Mouse (Mus musculus) hindbrain, embryonic 16.5 days (tissue): ENCODE data around the gene Slc10a4. TPM values are rescaled to one million over a fixed set of nuclear protein-coding genes. Genes with fewer than 3 reads are reported as not detected.

Experiments used
- ATAC-seq: fragments of 200-750 bp; cut with Nextera tagmentation; 2 replicates; pipeline ENCODE4 v1.8.0; 2017; ENCODE audit warnings: moderate TSS enrichment, moderate library complexity
- H3K27ac ChIP-seq: fragments of 300-500 bp; sonication (generic); 2 replicates; pipeline ENCODE4 v1.5.1; 2014; ENCODE audit warnings: low read depth, mild to moderate bottlenecking, control low read depth, low read length, moderate library complexity
- H3K27me3 ChIP-seq: fragments of 300-500 bp; sonication (generic); replicated peaks from 2 replicates; pipeline ENCODE4 v1.6.1; 2014; ENCODE audit warnings: low read length; ENCODE audit not compliant: control insufficient read depth, insufficient read depth
- H3K36me3 ChIP-seq: fragments of 300-500 bp; sonication (generic); 2 replicates; pipeline ENCODE4 v1.6.1; 2014; ENCODE audit warnings: mild to moderate bottlenecking, low read length, moderate library complexity, mixed read lengths; ENCODE audit not compliant: control insufficient read depth, insufficient read depth
- H3K4me1 ChIP-seq: fragments of 300-500 bp; sonication (generic); 2 replicates; pipeline ENCODE4 v1.6.1; 2014; ENCODE audit warnings: low read depth, low read length; ENCODE audit not compliant: control insufficient read depth, insufficient read depth
- H3K4me2 ChIP-seq: fragments of 300-500 bp; sonication (generic); 2 replicates; pipeline ENCODE4 v1.6.1; 2014; ENCODE audit warnings: mild to moderate bottlenecking, low read length, control low read depth, moderate library complexity
- H3K4me3 ChIP-seq: fragments of 300-500 bp; sonication (generic); 2 replicates; pipeline ENCODE4 v1.5.1; 2014; ENCODE audit warnings: mild to moderate bottlenecking, low read length, control low read depth, moderate library complexity
- H3K9ac ChIP-seq: fragments of 300-500 bp; sonication (generic); 2 replicates; pipeline ENCODE4 v1.6.1; 2014; ENCODE audit warnings: low read depth, mild to moderate bottlenecking, control low read depth, low read length, moderate library complexity
- H3K9me3 ChIP-seq: fragments of 300-500 bp; sonication (generic); 2 replicates; pipeline ENCODE4 v1.6.1; 2014; ENCODE audit warnings: mild to moderate bottlenecking, low read length, moderate library complexity; ENCODE audit not compliant: control insufficient read depth
- WGBS: fragments of 180-500 bp; shearing (Covaris S2); extraction: QIAGEN DNeasy Blood & Tissue Kit; methylation state at CpG from one replicate; pipeline ENCODE4 v1.1.7; 2014; 5-methylcytosine and 5-hydroxymethylcytosine counted together
- polyA plus RNA-seq: library from polyadenylated mRNA; unstranded; fragments of >200 nt; fragmentation: Nextera tagmentation; extraction: Ambion mirVana; gene quantifications from 2 replicates; pipeline ENCODE4 v1.2.1, GENCODE M21; 2015

Slc10a4 gene
- 35.5 and 41.4 TPM in 2 replicates for polyA plus RNA-seq

DNA sequence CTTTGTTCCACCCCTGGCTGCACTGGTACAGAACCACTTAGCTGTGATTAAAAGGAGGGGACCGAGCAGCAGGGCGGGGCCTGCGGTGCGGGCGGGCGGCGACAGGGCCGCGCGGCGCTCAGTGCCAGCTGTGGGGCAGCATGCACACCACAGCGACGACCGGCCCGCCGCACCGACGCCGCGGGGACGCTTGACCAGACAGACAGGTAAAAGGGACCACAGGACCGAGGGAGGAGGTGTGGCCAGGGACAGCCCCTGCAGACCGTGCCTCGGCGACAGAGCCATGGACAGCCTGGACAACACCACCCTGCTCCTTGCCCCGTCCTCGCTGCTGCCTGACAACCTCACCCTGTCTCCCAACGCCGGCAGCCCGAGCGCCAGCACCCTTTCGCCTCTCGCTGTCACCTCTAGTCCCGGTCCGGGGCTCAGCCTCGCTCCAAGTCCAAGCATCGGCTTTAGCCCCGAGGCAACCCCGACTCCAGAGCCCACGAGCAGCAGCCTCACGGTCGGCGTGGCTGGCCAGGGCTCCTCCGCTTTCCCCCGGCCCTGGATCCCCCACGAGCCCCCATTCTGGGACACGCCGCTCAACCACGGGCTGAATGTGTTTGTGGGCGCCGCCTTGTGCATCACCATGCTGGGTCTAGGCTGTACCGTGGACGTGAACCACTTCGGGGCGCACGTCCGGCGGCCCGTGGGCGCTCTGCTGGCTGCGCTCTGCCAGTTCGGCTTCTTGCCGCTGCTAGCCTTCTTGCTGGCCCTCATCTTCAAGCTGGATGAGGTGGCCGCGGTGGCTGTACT lies at the start of gene Slc10a4:
Slc10a4 (plus strand) TSS at position 100 of the 798 bp plus-strand sequence.
- peak within 1 kb of the TSS; percentile 48 for H3K4me3 ChIP-seq

DNA sequence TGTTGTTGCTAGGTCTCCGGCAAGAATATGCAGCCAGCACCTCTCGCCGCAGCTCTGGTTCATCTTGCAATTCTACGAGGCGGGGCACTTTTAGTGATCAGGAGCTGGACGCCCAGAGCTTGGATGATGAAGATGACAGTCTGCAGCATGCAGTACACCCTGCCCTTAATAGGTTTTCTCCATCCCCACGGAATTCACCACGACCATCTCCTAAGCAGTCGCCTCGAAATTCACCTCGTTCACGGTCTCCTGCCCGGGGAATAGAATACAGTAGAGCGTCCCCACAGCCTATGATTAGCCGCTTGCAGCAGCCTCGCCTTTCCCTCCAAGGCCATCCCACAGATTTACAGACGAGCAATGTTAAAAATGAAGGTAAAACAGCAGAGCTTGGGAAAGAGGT lies 49.4 kb upstream of the Slc10a4 start:
- ATAC-seq = no peak
- no peak overlapping the region for H3K27ac ChIP-seq
- H3K36me3 ChIP-seq = peaks cover 5% of the 10 kb centered on the region
- H3K27me3 ChIP-seq = no peaks in the 10 kb centered on the region
- no peaks in the 10 kb centered on the region for H3K9me3 ChIP-seq
- H3K4me1 ChIP-seq = no peaks in the 10 kb centered on the region
- no peak overlapping the region for H3K4me3 ChIP-seq
- 83% methylated on average over 17 of the region's 17 CpGs for WGBS
- H3K9ac ChIP-seq = no peak overlapping the region
- H3K4me2 ChIP-seq = no peak overlapping the region

More for the DNA sequence above, at the start of gene Slc10a4:
- 7% methylated on average over 60 of the region's 65 CpGs for WGBS
- Histone ChIP-seq H3K36me3 (no peaks in the 10 kb centered on the region), H3K4me2 (peak within 1 kb of the TSS; percentile 70), H3K27me3 (no peaks in the 10 kb centered on the region; the same call in 1 of the 2 replicates), H3K27ac (no peak within 1 kb of the TSS), H3K4me1 (0 out of 2 replicates have a peak, but pooled peaks cover 4% of the 10 kb centered on the region), H3K9me3 (no peaks in the 10 kb centered on the region), H3K9ac (peak within 1 kb of the TSS; percentile 65)
- peak; percentile 92 for ATAC-seq

DNA sequence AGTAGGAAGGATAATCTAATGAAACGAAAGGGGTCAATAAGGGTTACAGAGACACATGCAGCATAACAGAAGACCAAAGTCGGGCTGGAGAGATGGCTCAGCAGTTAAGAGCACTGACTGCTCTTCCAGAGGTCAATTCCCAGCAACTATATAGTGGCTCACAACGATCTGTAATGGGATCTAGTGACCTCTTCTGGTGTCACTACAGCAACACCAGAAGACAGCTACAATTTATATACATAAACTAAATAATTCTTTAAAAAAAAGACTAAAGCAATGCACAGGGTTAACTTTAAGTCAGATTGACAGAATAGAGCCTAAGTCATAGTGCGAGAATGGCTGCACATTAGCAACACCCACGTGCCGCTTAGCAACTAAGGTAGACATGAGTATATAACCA lies 46.6 kb upstream of the Slc10a4 start:
- no peak for ATAC-seq
- WGBS = 85% methylated on average over 6 of the region's 6 CpGs

DNA sequence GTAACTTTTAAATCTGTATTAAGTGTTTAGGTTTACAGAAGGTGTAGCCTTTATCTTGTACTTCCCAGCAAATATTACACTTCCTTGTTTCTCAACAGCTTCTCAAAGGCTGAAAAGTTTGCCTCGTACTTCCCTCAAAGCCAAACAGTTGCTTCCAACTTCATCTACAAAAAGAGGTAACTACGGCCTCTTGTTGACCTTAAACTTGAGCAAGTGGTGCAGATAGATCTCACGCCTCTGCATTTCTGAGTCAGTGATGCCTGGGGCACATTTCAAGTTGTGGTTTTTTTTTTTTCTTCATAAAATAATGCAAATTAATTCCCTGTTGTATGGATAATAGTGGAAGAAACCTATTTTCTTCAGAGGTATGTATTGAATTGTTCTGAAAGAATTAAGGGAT lies 41.0 kb upstream of the Slc10a4 start:
- peaks cover 6% of the 10 kb centered on the region for H3K36me3 ChIP-seq
- no peak for ATAC-seq
- no peaks in the 10 kb centered on the region for H3K4me1 ChIP-seq
- H3K9ac ChIP-seq = no peak overlapping the region
- 88% methylated on average over 3 of the region's 3 CpGs for WGBS
- no peak overlapping the region for H3K4me3 ChIP-seq
- no peaks in the 10 kb centered on the region for H3K9me3 ChIP-seq
- H3K27ac ChIP-seq = no peak overlapping the region
- no peak overlapping the region for H3K4me2 ChIP-seq
- no peaks in the 10 kb centered on the region for H3K27me3 ChIP-seq

More for the DNA sequence above, 46.6 kb upstream of the Slc10a4 start:
- H3K36me3 ChIP-seq = peaks cover 5% of the 10 kb centered on the region
- no peak overlapping the region for H3K4me2 ChIP-seq
- no peak overlapping the region for H3K9ac ChIP-seq
- H3K9me3 ChIP-seq = no peaks in the 10 kb centered on the region
- H3K4me3 ChIP-seq = no peak overlapping the region
- no peaks in the 10 kb centered on the region for H3K27me3 ChIP-seq
- no peak overlapping the region for H3K27ac ChIP-seq
- no peaks in the 10 kb centered on the region for H3K4me1 ChIP-seq

DNA sequence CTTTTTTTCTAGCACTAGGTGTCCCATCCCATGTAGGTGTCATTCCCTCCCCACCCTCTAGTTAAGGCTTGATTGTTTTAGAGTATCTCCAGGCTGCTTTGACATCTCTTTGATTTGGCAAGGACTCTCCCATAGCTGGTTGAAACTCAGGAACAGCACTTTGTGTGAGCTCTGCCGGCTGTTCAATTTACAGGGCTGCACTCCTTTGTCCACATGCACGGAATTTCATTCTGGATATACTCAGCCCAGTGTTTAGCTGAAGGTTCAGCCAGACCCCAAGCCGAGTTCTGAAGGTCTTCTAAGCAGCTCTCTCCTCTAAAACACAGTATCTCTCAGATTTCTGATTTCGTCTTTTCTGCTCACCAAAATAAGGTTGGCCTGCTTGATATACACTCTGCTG lies 34.2 kb upstream of the Slc10a4 start:
- ATAC-seq = no peak
- Histone ChIP-seq H3K4me1 (no peaks in the 10 kb centered on the region), H3K27ac (no peak overlapping the region), H3K4me2 (no peak overlapping the region), H3K9ac (no peak overlapping the region), H3K27me3 (no peaks in the 10 kb centered on the region), H3K36me3 (peaks cover 10% of the 10 kb centered on the region), H3K4me3 (no peak overlapping the region), H3K9me3 (no peaks in the 10 kb centered on the region)
- 75% methylated on average over 4 of the region's 4 CpGs for WGBS

DNA sequence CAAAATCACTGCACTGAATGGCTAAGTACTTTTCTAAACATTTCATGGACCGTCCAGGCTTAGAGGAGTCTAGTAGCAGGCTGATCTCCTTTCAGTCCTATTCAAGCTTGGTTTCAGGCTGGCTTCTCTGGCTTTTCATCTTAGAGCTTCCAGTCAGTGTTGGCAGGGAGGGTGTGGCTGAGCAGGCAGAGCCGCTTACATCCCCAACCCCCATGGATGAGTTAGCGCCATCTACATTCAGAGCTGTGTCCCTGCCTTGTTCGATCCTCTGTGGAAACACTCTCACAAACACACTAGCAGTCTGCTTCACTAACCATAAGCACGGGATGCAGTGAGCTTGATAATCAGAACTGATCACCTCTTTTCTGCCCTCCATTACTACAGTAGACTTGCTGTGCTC lies 33.7 kb upstream of the Slc10a4 start:
- Histone ChIP-seq H3K27ac (no peak overlapping the region), H3K9me3 (no peaks in the 10 kb centered on the region), H3K4me2 (no peak overlapping the region), H3K36me3 (peaks cover 10% of the 10 kb centered on the region), H3K27me3 (no peaks in the 10 kb centered on the region), H3K9ac (no peak overlapping the region), H3K4me1 (no peaks in the 10 kb centered on the region), H3K4me3 (no peak overlapping the region)
- ATAC-seq = peak; percentile 53; the same call in 1 of the 2 replicates
- WGBS = 60% methylated on average over 5 of the region's 5 CpGs

DNA sequence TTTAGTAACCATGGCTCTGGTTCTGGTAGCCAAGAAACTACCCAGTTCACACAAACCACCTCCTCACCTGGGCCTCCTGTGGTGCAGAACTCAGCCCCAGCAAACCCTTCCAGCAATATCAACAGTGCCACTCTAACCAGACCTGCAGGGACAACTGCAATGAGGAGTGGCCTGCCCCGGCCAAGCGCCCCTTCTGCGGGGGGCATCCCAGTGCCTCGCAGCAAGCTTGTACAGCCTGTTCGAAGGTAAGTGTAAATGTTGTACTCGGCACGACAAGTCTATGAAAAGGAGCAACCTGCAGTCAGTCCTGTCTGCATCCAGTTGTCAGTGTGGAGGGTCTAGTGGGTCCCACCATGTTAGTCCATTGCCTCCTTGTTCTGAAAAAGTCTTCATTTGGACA lies 32.1 kb upstream of the Slc10a4 start, which contains the start of gene Gm10135:
Gm10135 (minus strand) TSS at position 101 of the 400 bp plus-strand sequence.
- no peak for ATAC-seq

DNA sequence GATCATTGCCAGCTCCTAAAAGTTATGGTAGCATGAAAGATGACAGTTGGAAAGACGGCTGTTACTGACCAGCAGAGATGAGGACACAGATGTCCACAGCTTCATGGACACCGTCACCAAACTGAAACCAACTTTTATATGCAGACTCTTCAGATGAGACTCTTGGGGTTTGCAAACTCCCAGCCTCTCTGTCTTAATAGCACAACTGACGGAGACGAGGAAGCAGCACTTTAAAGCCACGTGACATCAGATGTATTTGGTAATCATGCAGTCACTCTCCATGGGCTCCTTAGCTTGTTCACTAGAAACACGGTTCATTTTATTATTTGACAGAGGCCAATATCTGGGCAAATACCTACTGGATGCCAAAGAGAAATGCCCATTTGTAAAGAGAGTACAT lies 30.7 kb upstream of the Slc10a4 start:
- no peak overlapping the region for H3K9ac ChIP-seq
- H3K4me1 ChIP-seq = no peaks in the 10 kb centered on the region
- H3K4me3 ChIP-seq = no peak overlapping the region
- no peaks in the 10 kb centered on the region for H3K9me3 ChIP-seq
- peaks cover 12% of the 10 kb centered on the region for H3K36me3 ChIP-seq
- ATAC-seq = no peak
- 78% methylated on average over 6 of the region's 6 CpGs for WGBS
- H3K27me3 ChIP-seq = no peaks in the 10 kb centered on the region
- H3K4me2 ChIP-seq = no peak overlapping the region
- H3K27ac ChIP-seq = no peak overlapping the region

More for the DNA sequence above, 32.1 kb upstream of the Slc10a4 start, which contains the start of gene Gm10135:
- 91% methylated on average over 7 of the region's 7 CpGs for WGBS
- Histone ChIP-seq H3K27ac (no peak within 1 kb of the TSS), H3K9ac (no peak within 1 kb of the TSS), H3K27me3 (no peaks in the 10 kb centered on the region), H3K36me3 (peaks cover 12% of the 10 kb centered on the region), H3K4me1 (no peaks in the 10 kb centered on the region), H3K9me3 (no peaks in the 10 kb centered on the region), H3K4me2 (no peak within 1 kb of the TSS), H3K4me3 (no peak within 1 kb of the TSS)

DNA sequence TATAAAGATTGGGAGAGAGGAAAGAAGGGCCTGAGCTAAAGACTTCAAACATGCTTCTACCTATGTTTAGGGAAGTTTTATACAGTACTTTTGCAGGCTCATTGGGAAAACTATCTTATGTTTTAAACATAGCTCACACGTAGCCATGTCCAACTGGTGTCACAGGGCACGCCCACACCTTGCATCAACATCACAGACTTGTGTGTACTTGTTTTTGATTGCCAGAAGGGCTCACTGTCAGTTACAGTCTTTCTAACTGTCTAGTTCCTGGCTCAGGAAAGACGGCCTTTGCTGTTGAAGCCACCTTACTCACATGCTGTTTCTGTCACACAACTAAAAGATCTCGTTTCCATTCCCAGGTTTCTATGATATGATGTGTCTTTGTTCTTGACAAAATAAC lies 30.1 kb upstream of the Slc10a4 start:
- 86% methylated on average over 4 of the region's 4 CpGs for WGBS
- H3K4me3 ChIP-seq = no peak overlapping the region
- ATAC-seq = no peak
- H3K27ac ChIP-seq = no peak overlapping the region
- no peak overlapping the region for H3K9ac ChIP-seq
- H3K9me3 ChIP-seq = no peaks in the 10 kb centered on the region
- H3K4me1 ChIP-seq = no peaks in the 10 kb centered on the region
- no peak overlapping the region for H3K4me2 ChIP-seq
- no peaks in the 10 kb centered on the region for H3K27me3 ChIP-seq
- H3K36me3 ChIP-seq = peaks cover 12% of the 10 kb centered on the region
